Mouse (Mus musculus) E14TG2a.4 (cell line): Measurements from ENCODE around the gene Pcsk5.

Source experiments
- H3K27me3 ChIP-seq: 2 replicates; pipeline ENCODE4 v1.6.1; 2014; ENCODE audit warnings: low read length, control low read depth; ENCODE audit not compliant: insufficient read depth
- H3K36me3 ChIP-seq: 2 replicates; pipeline ENCODE4 v1.6.1; 2014; ENCODE audit warnings: low read length, control low read depth; ENCODE audit not compliant: insufficient read depth
- H3K4me1 ChIP-seq: replicated peaks from 2 replicates; pipeline ENCODE4 v1.6.1; 2014; ENCODE audit warnings: low read depth, low read length, control low read depth
- H3K4me3 ChIP-seq: replicated peaks from 2 replicates; pipeline ENCODE4 v1.5.1; 2014; ENCODE audit warnings: mild to moderate bottlenecking, low read length
- H3K9me3 ChIP-seq: 2 replicates; pipeline ENCODE4 v1.6.1; 2014; ENCODE audit warnings: low read length, control low read depth
- CTCF ChIP-seq: conservative IDR thresholded peaks from 2 replicates; pipeline ENCODE4 v1.5.1; 2014; ENCODE audit warnings: low read length
- NANOG ChIP-seq: IDR thresholded peaks from 2 replicates; pipeline ENCODE4 v1.6.1; 2014; ENCODE audit warnings: borderline replicate concordance, low read length, mixed read lengths
- POU5F1 ChIP-seq: IDR thresholded peaks from 2 replicates; pipeline ENCODE4 v1.6.1; 2014; ENCODE audit warnings: low read length, borderline replicate concordance

Pcsk5 gene

DNA sequence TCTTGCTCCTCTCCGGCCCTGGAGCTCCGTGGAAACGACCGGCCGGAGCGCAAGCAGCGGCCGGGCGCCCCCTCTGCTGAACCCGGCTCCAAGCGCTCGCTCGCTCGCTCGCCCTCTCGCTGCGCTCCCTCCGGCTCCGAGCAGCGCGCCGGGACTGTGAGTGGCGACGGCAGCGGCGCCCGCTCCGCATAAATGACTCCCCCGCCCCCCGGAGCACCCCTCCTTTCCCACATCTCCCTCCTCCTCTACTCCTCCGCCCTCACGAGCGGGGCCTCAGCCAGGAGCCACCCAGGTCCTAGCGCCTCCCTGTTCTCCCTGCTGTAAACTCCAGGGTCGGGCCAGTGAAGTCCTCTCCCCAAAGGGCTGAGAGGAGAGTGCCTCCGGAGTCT lies at the start of gene Pcsk5:
Gene Pcsk5 (minus strand): TSS at position 162 of the 389 bp plus-strand sequence.
- peak within 1 kb of the TSS; percentile 83 for H3K4me3 ChIP-seq
- peaks cover 59% of the 10 kb centered on the region for H3K27me3 ChIP-seq
- no peaks in the 10 kb centered on the region for H3K9me3 ChIP-seq
- H3K4me1 ChIP-seq, result peaks cover 21% of the 10 kb centered on the region
- no peak for TF ChIP-seq NANOG
- TF ChIP-seq CTCF, result no peak
- TF ChIP-seq POU5F1, result no peak
- no peaks in the 10 kb centered on the region for H3K36me3 ChIP-seq

DNA sequence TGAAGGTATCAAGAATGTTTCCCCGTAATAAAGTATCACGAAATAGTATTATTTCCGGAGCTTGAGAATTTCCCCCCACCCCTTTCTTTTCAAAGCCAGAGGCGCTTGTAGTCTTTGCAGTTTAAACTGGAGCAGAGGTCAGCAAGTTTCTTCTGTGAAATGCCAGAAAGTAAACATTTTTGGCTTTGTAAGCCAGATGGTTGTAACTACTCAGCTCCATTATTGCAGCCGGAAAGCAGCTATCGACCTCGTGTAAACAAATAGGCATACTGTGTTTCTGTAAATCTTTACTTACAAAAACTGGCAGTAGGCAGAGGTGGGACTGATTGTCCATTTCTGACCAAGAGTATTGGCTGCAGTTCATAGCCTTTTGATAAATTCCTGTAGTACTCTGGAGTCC lies 38.4 kb upstream of the Pcsk5 start:
- no peak for TF ChIP-seq NANOG
- TF ChIP-seq CTCF, result no peak
- Histone ChIP-seq H3K9me3 (no peaks in the 10 kb centered on the region), H3K4me3 (no peak overlapping the region), H3K27me3 (no peaks in the 10 kb centered on the region), H3K36me3 (no peaks in the 10 kb centered on the region), H3K4me1 (no peaks in the 10 kb centered on the region)

DNA sequence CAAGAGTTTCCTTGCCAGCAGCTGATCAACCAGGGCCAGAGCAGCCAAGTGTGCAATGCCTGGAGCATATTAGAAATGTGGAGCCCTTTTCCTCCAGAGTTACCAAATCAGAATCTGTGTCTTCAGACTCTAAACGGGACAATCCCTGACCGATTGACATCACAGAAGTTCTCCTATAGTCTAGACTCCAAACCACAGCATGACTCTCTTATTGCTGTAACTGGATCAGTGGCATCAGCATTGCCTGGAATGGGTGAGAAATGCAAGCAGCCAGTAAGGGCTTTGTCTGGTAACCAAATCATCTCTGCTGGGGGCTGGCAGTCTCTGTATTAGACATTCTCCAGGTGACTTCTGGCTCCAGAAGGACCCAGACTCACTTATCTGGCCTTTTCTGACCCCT lies 37.0 kb upstream of the Pcsk5 start:
- no peak overlapping the region for H3K4me3 ChIP-seq
- no peaks in the 10 kb centered on the region for H3K4me1 ChIP-seq
- TF ChIP-seq POU5F1 (no peak), CTCF (no peak), NANOG (no peak)
- no peaks in the 10 kb centered on the region for H3K9me3 ChIP-seq
- no peaks in the 10 kb centered on the region for H3K36me3 ChIP-seq
- H3K27me3 ChIP-seq, result no peaks in the 10 kb centered on the region

DNA sequence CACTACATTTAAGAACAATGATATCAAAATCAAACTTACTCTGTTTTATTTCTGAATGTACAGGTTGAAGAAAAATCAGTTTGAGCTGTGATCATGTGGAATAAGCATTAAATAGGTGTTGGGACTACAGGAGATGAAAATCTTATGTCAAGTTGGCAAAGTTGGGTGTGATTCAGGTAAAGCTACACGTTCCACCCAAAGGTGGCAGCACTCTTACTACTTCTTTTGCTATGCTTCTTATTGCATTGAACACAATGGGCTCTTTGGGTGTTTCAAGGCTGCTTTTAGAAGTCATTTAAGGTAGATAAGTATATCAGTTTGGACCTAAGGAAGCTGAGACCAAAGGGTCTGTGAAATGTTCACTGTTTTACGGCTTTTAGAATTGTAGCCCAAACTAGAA lies 36.3 kb upstream of the Pcsk5 start:
- H3K27me3 ChIP-seq, result no peaks in the 10 kb centered on the region
- H3K9me3 ChIP-seq, result no peaks in the 10 kb centered on the region
- H3K36me3 ChIP-seq, result no peaks in the 10 kb centered on the region
- no peaks in the 10 kb centered on the region for H3K4me1 ChIP-seq
- H3K4me3 ChIP-seq, result no peak overlapping the region
- TF ChIP-seq CTCF, result no peak
- no peak for TF ChIP-seq POU5F1
- TF ChIP-seq NANOG, result no peak

DNA sequence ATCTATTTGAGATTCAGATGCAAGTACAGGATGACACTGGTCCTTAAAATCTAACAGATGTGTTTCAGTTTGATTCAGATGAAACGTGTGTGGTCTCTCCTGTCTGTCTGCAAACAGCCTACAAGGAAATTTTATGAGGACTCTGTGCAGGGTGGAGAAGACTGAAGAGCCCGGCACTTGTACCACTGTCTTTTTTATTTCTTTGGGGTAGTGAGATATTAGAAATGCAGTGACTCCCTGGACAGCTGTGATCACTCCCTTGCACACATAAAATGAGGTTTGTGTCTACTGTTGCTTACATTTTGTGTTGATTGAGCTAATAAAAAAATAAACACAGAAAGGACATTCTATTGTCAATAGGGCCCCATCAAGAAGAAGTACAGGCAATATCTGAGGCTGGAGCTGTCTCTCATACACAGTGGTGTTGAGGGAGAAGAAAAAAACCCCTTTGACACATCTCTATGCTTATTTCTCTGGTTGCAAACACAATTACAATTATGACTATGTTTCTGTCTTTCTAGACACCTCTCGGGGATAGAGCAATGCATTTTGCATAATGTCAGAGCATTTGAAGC lies 29.0 kb upstream of the Pcsk5 start:
- TF ChIP-seq NANOG (no peak), POU5F1 (no peak)
- Histone ChIP-seq H3K9me3 (no peaks in the 10 kb centered on the region), H3K4me1 (no peaks in the 10 kb centered on the region), H3K36me3 (no peaks in the 10 kb centered on the region), H3K4me3 (no peak overlapping the region), H3K27me3 (no peaks in the 10 kb centered on the region)

DNA sequence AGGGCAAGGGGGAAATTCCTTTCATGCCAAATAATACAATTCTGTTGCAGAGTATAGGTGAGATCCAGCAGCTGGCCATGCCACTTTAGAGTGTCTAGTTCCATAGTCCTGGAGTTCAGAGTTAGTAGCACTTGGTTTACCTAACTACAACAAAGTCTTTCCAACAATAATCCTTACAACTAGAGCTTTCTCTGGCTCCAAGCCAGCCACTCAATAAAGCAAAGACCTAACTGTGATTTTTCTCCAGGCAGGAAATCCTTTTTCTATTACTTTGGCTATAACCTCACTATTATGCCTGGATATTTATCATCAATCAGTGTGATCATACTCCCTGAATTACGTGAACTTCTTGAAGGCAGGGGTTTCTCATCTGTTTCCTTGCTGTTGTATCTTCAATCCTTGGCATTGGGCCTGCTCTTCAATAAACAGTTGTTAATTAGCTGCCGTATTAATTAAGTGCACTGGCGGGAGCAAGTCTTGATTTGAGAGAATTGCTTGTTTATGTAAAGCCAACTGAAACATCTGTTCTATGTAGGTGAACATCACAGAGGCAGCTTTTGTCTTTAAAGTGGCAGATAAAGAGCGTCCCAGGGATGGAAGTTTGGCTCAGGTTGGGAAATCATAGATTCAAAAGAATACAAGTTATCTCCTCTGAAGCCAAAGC lies 23.1 kb upstream of the Pcsk5 start:
- Histone ChIP-seq H3K4me1 (no peaks in the 10 kb centered on the region), H3K36me3 (no peaks in the 10 kb centered on the region), H3K9me3 (peaks cover 25% of the 10 kb centered on the region), H3K27me3 (no peaks in the 10 kb centered on the region), H3K4me3 (no peak overlapping the region)
- no peak for TF ChIP-seq NANOG
- no peak for TF ChIP-seq POU5F1
- TF ChIP-seq CTCF, result no peak

DNA sequence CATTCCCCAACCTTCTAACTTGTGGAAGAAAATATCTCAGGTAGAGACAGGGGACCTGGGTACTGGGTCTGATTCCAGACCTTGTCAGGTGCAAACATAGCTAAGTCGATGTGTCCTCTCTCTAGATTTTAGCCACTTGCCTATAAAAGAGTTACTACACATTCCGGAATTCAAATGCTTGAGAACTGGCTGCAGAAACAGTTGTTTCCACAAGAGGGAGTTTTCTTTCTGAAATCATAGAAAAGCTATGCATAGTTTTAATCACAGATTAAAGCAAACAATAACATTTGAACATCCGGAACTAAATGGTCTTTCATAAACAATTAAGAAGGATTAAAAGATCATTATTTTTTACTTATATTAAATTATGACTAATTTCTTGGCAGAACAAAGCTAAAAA lies 19.3 kb upstream of the Pcsk5 start:
- H3K27me3 ChIP-seq, result no peaks in the 10 kb centered on the region
- H3K4me1 ChIP-seq, result no peaks in the 10 kb centered on the region
- TF ChIP-seq CTCF (no peak), POU5F1 (no peak)
- H3K36me3 ChIP-seq, result no peaks in the 10 kb centered on the region
- H3K9me3 ChIP-seq, result peaks cover 25% of the 10 kb centered on the region
- no peak overlapping the region for H3K4me3 ChIP-seq

DNA sequence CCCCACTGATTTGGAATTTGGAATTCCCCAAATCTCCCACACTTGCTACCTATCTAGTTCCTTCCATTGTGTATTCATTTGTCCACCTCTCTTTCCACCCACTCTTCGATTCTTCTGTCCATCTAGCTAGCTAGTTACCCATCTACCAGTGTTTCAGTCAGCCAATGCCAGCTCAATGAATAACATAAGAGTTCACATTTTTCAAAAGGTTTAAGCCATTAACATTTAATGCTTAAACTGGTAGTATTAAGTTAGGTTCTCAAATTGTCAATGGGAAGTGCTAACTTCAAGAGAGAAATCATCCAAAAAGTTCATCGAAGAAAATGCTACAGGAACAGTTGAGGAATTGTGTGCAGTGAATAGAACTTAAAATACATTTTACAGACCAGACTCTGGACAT lies 11.0 kb upstream of the Pcsk5 start:
- Histone ChIP-seq H3K4me1 (no peaks in the 10 kb centered on the region), H3K36me3 (no peaks in the 10 kb centered on the region), H3K9me3 (no peaks in the 10 kb centered on the region), H3K27me3 (no peaks in the 10 kb centered on the region), H3K4me3 (no peak overlapping the region)
- TF ChIP-seq POU5F1, result no peak
- no peak for TF ChIP-seq NANOG
- TF ChIP-seq CTCF, result no peak

DNA sequence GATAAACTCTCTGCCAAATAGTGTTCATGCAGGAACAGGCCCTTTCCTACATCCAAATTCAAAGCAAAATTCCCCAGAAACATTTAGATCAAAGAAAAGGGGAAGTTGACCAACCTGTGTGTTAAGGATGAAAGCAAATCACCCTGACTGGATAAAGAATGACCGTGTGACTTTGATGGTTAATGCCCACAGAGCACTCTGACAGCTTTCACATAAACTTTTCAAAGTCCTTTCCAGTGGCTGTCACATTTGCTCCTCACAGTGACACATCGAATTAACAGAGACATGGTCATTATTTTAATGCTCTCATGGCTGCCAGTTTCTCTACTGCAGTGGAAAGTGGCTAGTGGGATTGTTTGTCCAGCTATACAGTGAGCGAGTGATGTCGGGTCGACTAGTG lies 8.5 kb upstream of the Pcsk5 start:
- Histone ChIP-seq H3K9me3 (no peaks in the 10 kb centered on the region), H3K4me3 (no peak overlapping the region), H3K27me3 (no peaks in the 10 kb centered on the region), H3K4me1 (no peaks in the 10 kb centered on the region), H3K36me3 (no peaks in the 10 kb centered on the region)
- TF ChIP-seq NANOG (no peak), POU5F1 (no peak), CTCF (no peak)
